Comparison of ENCODE assay signal across 8 mouse cellular contexts in genomic region chr17:29346496-29347125, GRCm38 (mm10). TPM values are rescaled to one million over a fixed set of nuclear protein-coding genes. Genes with fewer than 3 reads are reported as not detected.
DNase-seq lines count a peak whose midpoint lies in the region; ATAC-seq lines count a peak whose summit lies in the region.

No protein-coding gene starts in this region.

- ATAC-seq in frontal cortex, adult (ENCODE audit: low TSS enrichment), result peak; percentile 18
- ATAC-seq in forebrain, embryonic 12.5 days (ENCODE audit: low FRiP score), result peak; percentile 5; the same call in 1 of the 2 replicates
- no peak for ATAC-seq in intestine, embryonic 14.5 days (replicated peaks; ENCODE audit: low FRiP score, low TSS enrichment, low read depth)
- no peak for ATAC-seq in liver, embryonic 15.5 days (ENCODE audit: insufficient read depth)

- peak overlapping the region; percentile 77 for H3K4me2 ChIP-seq in forebrain, embryonic 12.5 days
- peak overlapping the region; percentile 66 for H3K4me2 ChIP-seq in intestine, embryonic 14.5 days (ENCODE audit: low read length)
- peak overlapping the region; percentile 96 for H3K4me2 ChIP-seq in liver, embryonic 15.5 days

- 5% methylated on average over 11 of the region's 11 CpGs for WGBS in forebrain, embryonic 12.5 days
- 6% methylated on average over 11 of the region's 11 CpGs for WGBS in intestine, embryonic 14.5 days
- 3% methylated on average over 11 of the region's 11 CpGs for WGBS in liver, embryonic 15.5 days (ENCODE audit: insufficient replicate concordance)

- H3K27me3 ChIP-seq in forebrain, embryonic 12.5 days, result no peaks in the 10 kb centered on the region
- no peaks in the 10 kb centered on the region for H3K27me3 ChIP-seq in intestine, embryonic 14.5 days (replicated peaks; ENCODE audit: control insufficient read depth, insufficient read depth, low read length)
- H3K27me3 ChIP-seq in liver, embryonic 15.5 days, result no peaks in the 10 kb centered on the region

- DNase-seq in frontal cortex, postnatal 25 days (ENCODE audit: low spot score in 2 of 2), result no peak
- DNase-seq in MN1 (ENCODE audit: low spot score), result peak; percentile 32
- peak; percentile 65 for DNase-seq in intestine, embryonic 14.5 days (ENCODE audit: low spot score)
- DNase-seq in retina, embryonic 14.5 days (ENCODE audit: low spot score), result peak; percentile 24
- DNase-seq in T-cell, adult 2 months (ENCODE audit: low spot score), result no peak

- H3K9me3 ChIP-seq in forebrain, embryonic 12.5 days, result no peaks in the 10 kb centered on the region
- no peaks in the 10 kb centered on the region for H3K9me3 ChIP-seq in intestine, embryonic 14.5 days (ENCODE audit: control insufficient read depth, low read length)
- no peaks in the 10 kb centered on the region for H3K9me3 ChIP-seq in liver, embryonic 15.5 days (replicated peaks)

- peak overlapping the region; percentile 90 for H3K27ac ChIP-seq in forebrain, embryonic 12.5 days
- H3K27ac ChIP-seq in intestine, embryonic 14.5 days (ENCODE audit: low read depth), result peak overlapping the region; percentile 88
- peak overlapping the region; percentile 85 for H3K27ac ChIP-seq in liver, embryonic 15.5 days (replicated peaks)

- H3K4me3 ChIP-seq in forebrain, embryonic 12.5 days (replicated peaks), result peak overlapping the region; percentile 75
- H3K4me3 ChIP-seq in intestine, embryonic 14.5 days (ENCODE audit: low read depth, low read length), result peak overlapping the region; percentile 82
- H3K4me3 ChIP-seq in liver, embryonic 15.5 days (replicated peaks), result peak overlapping the region; percentile 94

- H3K36me3 ChIP-seq in forebrain, embryonic 12.5 days (replicated peaks), result peaks cover 30% of the 10 kb centered on the region
- peaks cover 19% of the 10 kb centered on the region for H3K36me3 ChIP-seq in intestine, embryonic 14.5 days (ENCODE audit: control insufficient read depth, insufficient read depth, low read length)
- peaks cover 15% of the 10 kb centered on the region; the same call in 1 of the 2 replicates for H3K36me3 ChIP-seq in liver, embryonic 15.5 days (replicated peaks)

- H3K4me1 ChIP-seq in forebrain, embryonic 12.5 days, result peaks cover 39% of the 10 kb centered on the region
- H3K4me1 ChIP-seq in intestine, embryonic 14.5 days (replicated peaks; ENCODE audit: control insufficient read depth, insufficient read depth, low read length), result peaks cover 26% of the 10 kb centered on the region
- H3K4me1 ChIP-seq in liver, embryonic 15.5 days (replicated peaks), result peaks cover 57% of the 10 kb centered on the region

- H3K9ac ChIP-seq in forebrain, embryonic 12.5 days, result peak overlapping the region; percentile 93
- H3K9ac ChIP-seq in intestine, embryonic 14.5 days (ENCODE audit: low read length), result peak overlapping the region; percentile 88
- peak overlapping the region; percentile 87 for H3K9ac ChIP-seq in liver, embryonic 15.5 days

RNA-seq across cellular contexts. Expression of gene Mtch1, which starts 1.1 kb away (rescaled TPM):
- polyA plus RNA-seq in forebrain, embryonic 12.5 days (2016; fragmentation: Nextera tagmentation; extraction: Ambion mirVana), result 381 and 393 TPM in 2 replicates
- polyA plus RNA-seq in intestine, embryonic 14.5 days (2014; fragmentation: Nextera tagmentation; extraction: Ambion mirVana), result 292 and 324 TPM in 2 replicates
- polyA plus RNA-seq in liver, embryonic 15.5 days (2015; fragmentation: Nextera tagmentation; extraction: Ambion mirVana), result 59.4 and 74.4 TPM in 2 replicates

RNA-seq across cellular contexts. Expression of gene Fgd2, which starts 14.1 kb away (rescaled TPM):
- 3.4 and 3.7 TPM in 2 replicates for polyA plus RNA-seq in forebrain, embryonic 12.5 days (2016; fragmentation: Nextera tagmentation; extraction: Ambion mirVana)
- 13.9 and 15.4 TPM in 2 replicates for polyA plus RNA-seq in intestine, embryonic 14.5 days (2014; fragmentation: Nextera tagmentation; extraction: Ambion mirVana)
- 6.5 and 8.4 TPM in 2 replicates for polyA plus RNA-seq in liver, embryonic 15.5 days (2015; fragmentation: Nextera tagmentation; extraction: Ambion mirVana)

RNA-seq across cellular contexts. Expression of gene Pi16, which starts 29.1 kb away (rescaled TPM):
- polyA plus RNA-seq in forebrain, embryonic 12.5 days (2016; fragmentation: Nextera tagmentation; extraction: Ambion mirVana), result 1.8 and 2.2 TPM in 2 replicates
- 0.18 and 0.32 TPM in 2 replicates for polyA plus RNA-seq in intestine, embryonic 14.5 days (2014; fragmentation: Nextera tagmentation; extraction: Ambion mirVana)
- 1.9 and 2.4 TPM in 2 replicates for polyA plus RNA-seq in liver, embryonic 15.5 days (2015; fragmentation: Nextera tagmentation; extraction: Ambion mirVana)

Comparison
In these comparisons a context has a peak if more than half of its experiments do, and no peak if none do; other contexts are left out.
1. ATAC-seq: peak in frontal cortex, adult (single experiment) and forebrain, embryonic 12.5 days (single experiment); none in intestine, embryonic 14.5 days (single experiment) and liver, embryonic 15.5 days (single experiment).
2. DNase-seq: peak in MN1 (single experiment), intestine, embryonic 14.5 days (single experiment) and retina, embryonic 14.5 days (single experiment); none in frontal cortex, postnatal 25 days (0 of 2) and T-cell, adult 2 months (single experiment).
3. Peak in every context shown above with its lines, with median percentiles within 50 percentile points of each other: H3K27ac ChIP-seq, H3K4me2 ChIP-seq, H3K4me3 ChIP-seq and H3K9ac ChIP-seq.